Mouse (Mus musculus): ENCODE data around the gene Tmco3. TPM values are rescaled to one million over a fixed set of nuclear protein-coding genes. Genes with fewer than 3 reads are reported as not detected.

Gene Tmco3
- polyA plus RNA-seq, 1 experiment = 39.4 TPM

GRCm38 (mm10) chr8:13353155-13353833, 65.3 kb downstream of the Tmco3 start:
- no peak for DNase-seq
- Histone ChIP-seq H3K4me1 (ENCODE audit: control insufficient read depth, insufficient read depth, low read length) (no peaks in the 10 kb centered on the region), H3K4me3 (replicated peaks; ENCODE audit: extremely low read depth, low read depth, low read length) (no peak overlapping the region)
- WGBS = 77% methylated on average over 9 of the region's 9 CpGs
- TF ChIP-seq POLR2A (IDR thresholded peaks at IDR 0.05; ENCODE audit: borderline replicate concordance, extremely low read depth, low read depth, low read length) (no peak), CTCF (IDR thresholded peaks at IDR 0.05; ENCODE audit: insufficient read depth, low read length) (no peak)

GRCm38 (mm10) chr8:13353883-13354282, 65.9 kb downstream of the Tmco3 start:
- Histone ChIP-seq H3K4me3 (replicated peaks; ENCODE audit: extremely low read depth, low read depth, low read length) (no peak overlapping the region), H3K4me1 (ENCODE audit: control insufficient read depth, insufficient read depth, low read length) (no peaks in the 10 kb centered on the region)
- no peak for TF ChIP-seq POLR2A (IDR thresholded peaks at IDR 0.05; ENCODE audit: borderline replicate concordance, extremely low read depth, low read depth, low read length)
- no peak for TF ChIP-seq CTCF (IDR thresholded peaks at IDR 0.05; ENCODE audit: insufficient read depth, low read length)
- no peak for DNase-seq
- 85% methylated on average over 4 of the region's 4 CpGs for WGBS

- Histone ChIP-seq H3K4me1 (ENCODE audit: control insufficient read depth, insufficient read depth, low read length) (no peaks in the 10 kb centered on the region), H3K4me3 (replicated peaks; ENCODE audit: extremely low read depth, low read depth, low read length) (no peak overlapping the region)
- DNase-seq = no peak
- WGBS = 80% methylated on average over 6 of the region's 6 CpGs
- no peak for TF ChIP-seq CTCF (IDR thresholded peaks at IDR 0.05; ENCODE audit: insufficient read depth, low read length)
- TF ChIP-seq POLR2A (IDR thresholded peaks at IDR 0.05; ENCODE audit: borderline replicate concordance, extremely low read depth, low read depth, low read length) = no peak
Measured at GRCm38 (mm10) chr8:13356221-13356620, 68.2 kb downstream of the Tmco3 start.

GRCm38 (mm10) chr8:13356681-13357080, 68.7 kb downstream of the Tmco3 start:
- H3K4me1 ChIP-seq (ENCODE audit: control insufficient read depth, insufficient read depth, low read length) = no peaks in the 10 kb centered on the region
- TF ChIP-seq CTCF (IDR thresholded peaks at IDR 0.05; ENCODE audit: insufficient read depth, low read length) = no peak
- no peak for TF ChIP-seq POLR2A (IDR thresholded peaks at IDR 0.05; ENCODE audit: borderline replicate concordance, extremely low read depth, low read depth, low read length)
- WGBS = 57% methylated on average over 10 of the region's 10 CpGs
- no peak for DNase-seq
- H3K4me3 ChIP-seq (replicated peaks; ENCODE audit: extremely low read depth, low read depth, low read length) = no peak overlapping the region

- no peak for DNase-seq
- Histone ChIP-seq H3K4me1 (ENCODE audit: control insufficient read depth, insufficient read depth, low read length) (no peaks in the 10 kb centered on the region), H3K4me3 (replicated peaks; ENCODE audit: extremely low read depth, low read depth, low read length) (no peak overlapping the region)
- no peak for TF ChIP-seq POLR2A (IDR thresholded peaks at IDR 0.05; ENCODE audit: borderline replicate concordance, extremely low read depth, low read depth, low read length)
- WGBS = 67% methylated on average over 7 of the region's 7 CpGs
Measured at GRCm38 (mm10) chr8:13360213-13360612, 72.2 kb downstream of the Tmco3 start.

- no peak for TF ChIP-seq POLR2A (IDR thresholded peaks at IDR 0.05; ENCODE audit: borderline replicate concordance, extremely low read depth, low read depth, low read length)
- TF ChIP-seq CTCF (IDR thresholded peaks at IDR 0.05; ENCODE audit: insufficient read depth, low read length) = no peak
- WGBS = 96% methylated on average over 6 of the region's 6 CpGs
Measured at GRCm38 (mm10) chr8:13361865-13362264, 73.9 kb downstream of the Tmco3 start.

More at GRCm38 (mm10) chr8:13361865-13362264, 73.9 kb downstream of the Tmco3 start:
- H3K4me1 ChIP-seq (ENCODE audit: control insufficient read depth, insufficient read depth, low read length) = no peaks in the 10 kb centered on the region
- no peak overlapping the region for H3K4me3 ChIP-seq (replicated peaks; ENCODE audit: extremely low read depth, low read depth, low read length)
- no peak for DNase-seq

Other genes starting within 250 kb of the Tmco3 start
- gene Proz, start 227.3 kb upstream of the Tmco3 start, polyA plus RNA-seq (2012; rRNA removed) = 3.2 and 4.5 TPM in 2 replicates
- 21.3 and 22.1 TPM in 2 replicates for gene Pcid2, start 182.7 kb upstream of the Tmco3 start, polyA plus RNA-seq (2012; rRNA removed)
- 37.3 and 41.4 TPM in 2 replicates for gene Cul4a, start 182.6 kb upstream of the Tmco3 start, polyA plus RNA-seq (2012; rRNA removed)
- 602 and 729 TPM in 2 replicates for gene Lamp1, start 129.0 kb upstream of the Tmco3 start, polyA plus RNA-seq (2012; rRNA removed)
- 19.0 and 21.4 TPM in 2 replicates for gene Grtp1, start 87.6 kb upstream of the Tmco3 start, polyA plus RNA-seq (2012; rRNA removed)
- gene Adprhl1, start 34.0 kb upstream of the Tmco3 start, polyA plus RNA-seq (2012; rRNA removed) = 0.91 and 2.2 TPM in 2 replicates
- 19.7 and 23.3 TPM in 2 replicates for gene Dcun1d2, start 59 bp upstream of the Tmco3 start, polyA plus RNA-seq (2012; rRNA removed)
- 17.1 and 28.0 TPM in 2 replicates for gene Tfdp1, start 50.6 kb downstream of the Tmco3 start, polyA plus RNA-seq (2012; rRNA removed)
- gene Atp4b, start 108.6 kb downstream of the Tmco3 start, polyA plus RNA-seq (2012; rRNA removed) = 0.49 TPM in 1 of 2 replicates, not detected in the other
- not detected in 2 replicates for gene Grk1, start 116.9 kb downstream of the Tmco3 start, polyA plus RNA-seq (2012; rRNA removed)
- 5.5 and 7.3 TPM in 2 replicates for gene Tmem255b, start 147.0 kb downstream of the Tmco3 start, polyA plus RNA-seq (2012; rRNA removed)
- gene Gas6, start 206.3 kb downstream of the Tmco3 start, polyA plus RNA-seq (2012; rRNA removed) = 245 and 264 TPM in 2 replicates